Mouse (Mus musculus) myocyte (in vitro differentiated cells): ENCODE data around the gene Peli2.

Source experiments
- CEBPB ChIP-seq: IDR thresholded peaks from 2 replicates; pipeline ENCODE4 v1.6.1; 2011; ENCODE audit warnings: mild to moderate bottlenecking, moderate library complexity; ENCODE audit not compliant: poor library complexity, insufficient read depth, severe bottlenecking
- E2F4 ChIP-seq: IDR thresholded peaks from one replicate; pipeline ENCODE4 v1.6.1; 2011; ENCODE audit warnings: mild to moderate bottlenecking, control low read depth, moderate library complexity; ENCODE audit not compliant: insufficient read depth
- MAX ChIP-seq: IDR thresholded peaks from one replicate; pipeline ENCODE4 v1.6.1; 2011; ENCODE audit warnings: low read depth, mild to moderate bottlenecking, control low read depth
- MYOD1 ChIP-seq, 3 experiments: IDR thresholded peaks; one replicate each; pipeline ENCODE4 v1.6.1; 2011; ENCODE audit warnings: control low read depth in 2 of 3, low read depth in 2 of 3, mild to moderate bottlenecking in 2 of 3, moderate library complexity in 1 of 3; ENCODE audit not compliant: insufficient read length in 2 of 3, control insufficient read depth in 1 of 3
- POLR2A ChIP-seq: IDR thresholded peaks from one replicate; pipeline ENCODE4 v1.6.1; 2011; ENCODE audit warnings: low read depth, mild to moderate bottlenecking, control low read depth, moderate library complexity; ENCODE audit not compliant: insufficient read length
- POLR2AphosphoS2 ChIP-seq: IDR thresholded peaks from one replicate; pipeline ENCODE4 v1.6.1; 2011; ENCODE audit warnings: low read depth, control low read depth; ENCODE audit not compliant: insufficient read length
- REST ChIP-seq: IDR thresholded peaks from one replicate; pipeline ENCODE4 v1.6.1; 2011; ENCODE audit warnings: mild to moderate bottlenecking, control low read depth, moderate library complexity; ENCODE audit not compliant: insufficient read depth, insufficient read length
- SRF ChIP-seq: IDR thresholded peaks from one replicate; pipeline ENCODE4 v1.6.1; 2011; ENCODE audit warnings: low read depth; ENCODE audit not compliant: control insufficient read depth, insufficient read length
- TCF12 ChIP-seq: IDR thresholded peaks from one replicate; pipeline ENCODE4 v1.6.1; 2011; ENCODE audit warnings: mild to moderate bottlenecking, control low read depth; ENCODE audit not compliant: poor library complexity, insufficient read depth, severe bottlenecking
- TCF3 ChIP-seq: IDR thresholded peaks from one replicate; pipeline ENCODE4 v1.6.1; 2011; ENCODE audit warnings: low read depth, control low read depth; ENCODE audit not compliant: insufficient read length
- USF1 ChIP-seq: IDR thresholded peaks from one replicate; pipeline ENCODE4 v1.6.1; 2011; ENCODE audit warnings: low read depth, mild to moderate bottlenecking, control low read depth, moderate library complexity

DNA sequence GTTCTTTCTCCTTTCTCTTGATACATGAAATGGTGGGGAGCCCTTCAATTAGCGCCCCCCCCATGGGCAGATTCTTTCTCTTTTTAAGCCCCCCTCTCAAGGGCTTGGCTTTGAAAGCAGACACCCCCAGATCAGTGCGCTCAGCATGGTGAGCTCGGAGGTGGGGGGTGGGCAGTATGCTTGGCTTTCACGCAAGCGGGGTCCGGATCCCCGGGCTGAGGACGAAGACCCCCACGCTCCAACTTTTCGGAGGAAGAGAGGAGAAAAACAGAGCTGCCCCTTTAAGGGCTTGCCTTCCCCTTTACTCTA is 226 bp upstream of the Peli2 start:
- TF ChIP-seq REST (no peak), USF1 (no peak), CEBPB (no peak), TCF12 (no peak), MYOD1 (IDR thresholded peaks at IDR 0.05; ENCODE audit: control insufficient read depth in 1 of 3, insufficient read length in 2 of 3, low read depth in 2 of 3) (no peak), POLR2A (no peak), POLR2AphosphoS2 (no peak), SRF (no peak), E2F4 (no peak), MAX (no peak), TCF3 (no peak)
